Mouse (Mus musculus) megakaryocyte, embryonic 14.5 days (primary cell): ENCODE results near the gene Pitpnm3. TPM values are rescaled to one million over a fixed set of nuclear protein-coding genes. Genes with fewer than 3 reads are reported as not detected.

Experiments used
- H3K27me3 ChIP-seq: replicated peaks from 2 replicates; pipeline ENCODE3; 2012; ENCODE audit warnings: inconsistent platforms
- H3K36me3 ChIP-seq: replicated peaks from 2 replicates; pipeline ENCODE3; 2012; ENCODE audit warnings: low read length, inconsistent platforms, mixed read lengths
- H3K4me1 ChIP-seq: 2 replicates; pipeline ENCODE4 v1.6.1; 2012; ENCODE audit warnings: inconsistent platforms
- H3K4me3 ChIP-seq: replicated peaks from 2 replicates; pipeline ENCODE3; 2012; ENCODE audit warnings: moderate library complexity, mild to moderate bottlenecking, inconsistent platforms
- H3K9me3 ChIP-seq: 2 replicates; pipeline ENCODE4 v1.6.1; 2012; ENCODE audit warnings: inconsistent platforms
- FLI1 ChIP-seq: IDR thresholded peaks from 2 replicates; pipeline ENCODE4 v1.6.1; 2012; ENCODE audit warnings: low read length, inconsistent platforms, mixed read lengths
- GATA1 ChIP-seq: IDR thresholded peaks from 3 replicates; pipeline ENCODE4 v1.6.1; 2012; ENCODE audit warnings: mixed read lengths, low read length, inconsistent platforms, borderline replicate concordance
- polyA plus RNA-seq: library from polyadenylated mRNA; stranded (reverse); fragments of >175 nt; gene quantifications from 2 replicates; pipeline ENCODE4 v1.2.3, GENCODE M21; 2012; ENCODE audit warnings: low replicate concordance; ENCODE audit not compliant: insufficient read depth

The Pitpnm3 gene
- polyA plus RNA-seq, 1 experiment = 0.07 TPM

DNA sequence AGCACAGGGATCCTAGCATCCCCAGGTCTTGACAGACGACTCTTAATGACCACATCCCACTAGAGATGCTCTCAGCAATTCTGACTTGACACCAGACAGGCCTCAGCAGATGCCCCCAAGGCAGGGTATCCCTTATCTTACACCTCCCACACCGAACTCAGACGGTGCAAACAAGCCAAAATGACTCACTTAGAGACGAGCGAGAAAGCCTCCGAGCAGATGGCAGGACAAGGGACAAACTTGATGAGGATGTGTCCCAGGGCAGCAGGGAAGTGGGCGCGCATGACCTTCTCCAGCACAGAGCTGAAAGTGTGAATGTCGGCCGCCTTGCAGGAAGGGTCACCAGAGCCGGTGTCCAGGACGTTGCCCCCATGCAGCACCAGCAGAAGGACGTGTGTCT lies 61.3 kb downstream of the Pitpnm3 start:
- H3K27me3 ChIP-seq = peaks cover 70% of the 10 kb centered on the region
- peaks cover 7% of the 10 kb centered on the region; the same call in 1 of the 2 replicates for H3K4me1 ChIP-seq
- TF ChIP-seq FLI1 = no peak
- TF ChIP-seq GATA1 = no peak
- no peaks in the 10 kb centered on the region for H3K9me3 ChIP-seq
- H3K4me3 ChIP-seq = peak overlapping the region; percentile 16
- no peaks in the 10 kb centered on the region for H3K36me3 ChIP-seq

DNA sequence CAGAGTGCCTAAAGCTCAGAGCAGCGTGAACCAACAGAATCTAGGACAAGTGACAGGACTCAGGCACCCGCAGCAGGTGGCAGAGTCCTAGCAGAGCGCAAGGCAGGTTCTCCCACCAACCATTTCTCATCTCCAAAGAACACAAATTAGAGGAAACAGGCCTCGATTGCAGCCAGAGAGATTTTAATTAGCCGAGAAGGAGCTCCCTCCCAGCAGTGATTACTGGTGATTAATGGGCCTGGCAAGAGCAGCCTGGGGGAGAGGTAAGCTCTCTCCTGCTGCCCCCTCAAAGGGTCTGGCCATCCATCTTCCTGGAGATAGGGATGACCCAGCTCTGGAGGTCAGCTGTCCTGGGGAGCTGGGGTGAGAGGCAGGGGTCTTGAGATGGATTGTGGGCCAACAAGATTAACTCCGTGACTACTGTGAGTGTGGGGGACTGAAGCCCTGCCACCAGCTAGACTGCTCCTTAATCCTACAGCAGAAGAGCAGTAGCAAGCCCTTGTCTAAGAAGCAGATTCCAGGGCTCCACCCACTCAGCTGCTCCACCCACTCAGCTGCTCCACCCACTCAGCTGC lies 63.2 kb downstream of the Pitpnm3 start:
- Histone ChIP-seq H3K4me1 (peaks cover 7% of the 10 kb centered on the region; the same call in 1 of the 2 replicates), H3K27me3 (peaks cover 70% of the 10 kb centered on the region), H3K4me3 (no peak overlapping the region), H3K9me3 (no peaks in the 10 kb centered on the region), H3K36me3 (no peaks in the 10 kb centered on the region)
- no peak for TF ChIP-seq FLI1

GRCm38 (mm10) chr11:72070733-72071132 lies 64.8 kb downstream of the Pitpnm3 start:
- peaks cover 79% of the 10 kb centered on the region for H3K27me3 ChIP-seq
- H3K4me3 ChIP-seq = no peak overlapping the region
- H3K9me3 ChIP-seq = no peaks in the 10 kb centered on the region
- TF ChIP-seq FLI1 (no peak), GATA1 (no peak)
- H3K36me3 ChIP-seq = no peaks in the 10 kb centered on the region
- peaks cover 7% of the 10 kb centered on the region; the same call in 1 of the 2 replicates for H3K4me1 ChIP-seq

- no peaks in the 10 kb centered on the region for H3K9me3 ChIP-seq
- peaks cover 82% of the 10 kb centered on the region for H3K27me3 ChIP-seq
- H3K4me1 ChIP-seq = peaks cover 7% of the 10 kb centered on the region; the same call in 1 of the 2 replicates
- no peaks in the 10 kb centered on the region for H3K36me3 ChIP-seq
- no peak overlapping the region for H3K4me3 ChIP-seq
- TF ChIP-seq GATA1 = no peak
- TF ChIP-seq FLI1 = no peak
Measured at GRCm38 (mm10) chr11:72068026-72068425, 67.6 kb downstream of the Pitpnm3 start.

- no peak for TF ChIP-seq GATA1
- TF ChIP-seq FLI1 = no peak
- H3K4me1 ChIP-seq = peaks cover 7% of the 10 kb centered on the region; the same call in 1 of the 2 replicates
- no peak overlapping the region for H3K4me3 ChIP-seq
- no peaks in the 10 kb centered on the region for H3K36me3 ChIP-seq
- H3K27me3 ChIP-seq = peaks cover 83% of the 10 kb centered on the region
- H3K9me3 ChIP-seq = no peaks in the 10 kb centered on the region
Measured at GRCm38 (mm10) chr11:72067326-72067725, 68.3 kb downstream of the Pitpnm3 start.

- Histone ChIP-seq H3K4me3 (no peak overlapping the region), H3K27me3 (peaks cover 83% of the 10 kb centered on the region), H3K36me3 (no peaks in the 10 kb centered on the region), H3K4me1 (peaks cover 7% of the 10 kb centered on the region; the same call in 1 of the 2 replicates), H3K9me3 (no peaks in the 10 kb centered on the region)
- TF ChIP-seq FLI1 (no peak), GATA1 (no peak)
Measured at GRCm38 (mm10) chr11:72066330-72066729, 69.2 kb downstream of the Pitpnm3 start.

DNA sequence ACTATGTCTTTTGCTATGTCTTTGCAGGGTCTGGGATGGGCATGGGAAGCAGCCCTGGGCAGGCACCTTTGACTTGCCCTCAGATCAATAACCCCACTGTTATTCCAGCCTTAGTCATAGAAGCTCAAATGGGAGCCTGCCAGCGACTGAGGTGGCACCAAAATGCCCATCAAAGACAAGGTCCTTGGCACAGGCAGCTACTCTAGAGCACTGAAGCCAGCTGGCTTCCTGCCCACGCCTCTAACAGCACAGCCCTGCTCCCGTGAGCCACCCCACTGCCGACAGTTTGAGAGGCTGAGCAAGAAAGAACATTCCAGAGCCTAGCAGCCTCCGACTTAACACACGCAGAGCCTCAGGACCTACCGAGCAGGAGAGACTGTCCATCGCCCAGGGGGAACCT lies 70.5 kb downstream of the Pitpnm3 start:
- Histone ChIP-seq H3K27me3 (peaks cover 79% of the 10 kb centered on the region), H3K4me3 (no peak overlapping the region), H3K9me3 (no peaks in the 10 kb centered on the region), H3K4me1 (no peaks in the 10 kb centered on the region; the same call in 1 of the 2 replicates), H3K36me3 (no peaks in the 10 kb centered on the region)
- TF ChIP-seq GATA1 (no peak), FLI1 (no peak)

- no peaks in the 10 kb centered on the region for H3K4me1 ChIP-seq
- H3K9me3 ChIP-seq = no peaks in the 10 kb centered on the region
- peaks cover 81% of the 10 kb centered on the region for H3K27me3 ChIP-seq
- no peaks in the 10 kb centered on the region for H3K36me3 ChIP-seq
- no peak overlapping the region for H3K4me3 ChIP-seq
- TF ChIP-seq GATA1 (no peak), FLI1 (no peak)
Measured at GRCm38 (mm10) chr11:72064414-72064813, 71.2 kb downstream of the Pitpnm3 start.

DNA sequence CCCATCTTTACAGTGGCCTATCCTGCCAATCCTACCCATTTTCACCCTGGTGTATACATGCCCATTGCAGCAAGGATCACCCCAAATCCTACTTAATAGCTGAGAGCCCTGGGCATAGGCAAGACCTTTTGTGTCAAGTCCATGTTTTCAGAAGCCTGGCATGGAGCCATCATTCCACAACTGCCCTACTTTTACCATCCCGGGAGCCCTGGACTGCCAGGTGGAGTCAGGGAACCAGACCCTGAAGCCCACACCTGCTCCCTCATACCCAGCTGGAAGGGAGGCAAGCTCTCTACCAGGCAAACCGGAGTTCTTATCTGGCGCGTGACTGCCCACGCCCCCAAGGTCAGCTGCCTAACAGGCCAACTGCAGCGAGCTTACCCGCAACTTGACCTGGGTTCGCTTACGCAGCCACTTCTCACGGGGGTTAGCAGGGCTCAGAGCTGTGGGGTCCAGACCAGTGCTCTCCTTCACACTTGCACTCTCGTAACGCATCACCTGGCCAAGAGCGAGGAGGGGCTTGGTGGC lies 74.4 kb downstream of the Pitpnm3 start:
- Histone ChIP-seq H3K36me3 (no peaks in the 10 kb centered on the region), H3K4me1 (no peaks in the 10 kb centered on the region), H3K4me3 (no peak overlapping the region), H3K9me3 (no peaks in the 10 kb centered on the region), H3K27me3 (peaks cover 90% of the 10 kb centered on the region)
- TF ChIP-seq FLI1 (no peak), GATA1 (no peak)

DNA sequence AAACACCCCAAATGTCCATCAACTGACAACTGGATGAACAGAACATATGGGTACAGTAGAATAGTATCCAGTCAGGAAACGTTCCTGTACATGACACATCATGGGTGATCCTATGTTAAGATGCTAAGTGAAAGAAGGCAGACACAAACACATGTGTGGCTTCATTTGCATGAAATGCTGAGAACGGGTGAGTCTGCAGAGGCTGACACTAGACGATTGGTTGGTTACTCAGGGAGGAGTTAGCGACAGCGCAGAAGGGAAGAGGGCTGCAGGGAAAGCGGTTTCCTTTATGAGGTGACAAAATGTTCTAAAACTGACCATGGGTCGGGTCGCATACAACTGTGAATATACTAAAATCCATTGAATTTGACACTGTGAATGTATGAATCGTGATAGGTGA lies 75.2 kb downstream of the Pitpnm3 start:
- H3K4me1 ChIP-seq = no peaks in the 10 kb centered on the region
- no peak overlapping the region for H3K4me3 ChIP-seq
- H3K36me3 ChIP-seq = no peaks in the 10 kb centered on the region
- H3K9me3 ChIP-seq = no peaks in the 10 kb centered on the region
- H3K27me3 ChIP-seq = peaks cover 91% of the 10 kb centered on the region
- no peak for TF ChIP-seq FLI1
